Mouse (Mus musculus): ENCODE data around the gene Ulk2.

GRCm38 (mm10) chr11:61809793-61810192 lies 45.1 kb downstream of the Ulk2 start:
- TF ChIP-seq POLR2A (IDR thresholded peaks at IDR 0.05; ENCODE audit: insufficient read depth, low read depth, low read length) = no peak
- no peak for TF ChIP-seq CTCF (IDR thresholded peaks at IDR 0.05)
